Mouse (Mus musculus): ENCODE data around the gene Snapc5. TPM values are rescaled to one million over a fixed set of nuclear protein-coding genes. Genes with fewer than 3 reads are reported as not detected.
"Not testable (repeated sequence)": the region's sequence is repeated elsewhere in the genome, so short reads cannot be mapped to it uniquely, and the experiment has no call there.

Gene Snapc5
- polyA plus RNA-seq, 1 experiment from 2014 or later = 27.2 TPM

GRCm38 (mm10) chr9:64193879-64194278, 14.8 kb downstream of the Snapc5 start:
- ATAC-seq (ENCODE audit: insufficient number of reproducible peaks, low FRiP score, low TSS enrichment, low read depth) = no peak
- 97% methylated on average over 1 of the region's 1 CpGs for WGBS
- H3K36me3 ChIP-seq (ENCODE audit: control insufficient read depth, insufficient read depth, low read length) = peaks cover 5% of the 10 kb centered on the region

DNA sequence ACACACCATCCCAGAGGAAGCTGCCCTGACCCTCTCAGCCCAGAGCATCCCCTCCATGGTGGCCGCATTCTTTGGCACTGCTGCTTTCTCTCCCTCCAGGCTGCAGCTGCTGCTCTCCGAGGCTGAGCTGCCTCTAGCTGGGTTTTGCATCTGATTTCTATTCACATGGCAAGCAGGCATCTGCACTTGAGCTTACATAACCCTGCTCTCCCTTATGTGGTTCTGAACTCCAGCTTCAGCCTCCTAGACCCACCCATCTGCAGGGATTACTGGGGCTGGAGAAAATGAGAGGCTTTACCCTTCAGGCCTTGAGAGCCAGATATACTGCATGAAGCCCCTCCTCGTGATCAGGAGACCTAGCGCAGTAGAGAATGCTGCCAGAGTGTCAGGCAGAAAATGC, 16.5 kb downstream of the Snapc5 start:
- Histone ChIP-seq H3K9me3 (ENCODE audit: control insufficient read depth, low read length) (no peaks in the 10 kb centered on the region), H3K27ac (replicated peaks; ENCODE audit: low read depth, low read length) (no peak overlapping the region), H3K27me3 (ENCODE audit: control insufficient read depth, insufficient read depth, low read length) (no peaks in the 10 kb centered on the region), H3K4me1 (ENCODE audit: control insufficient read depth, insufficient read depth, low read length) (no peaks in the 10 kb centered on the region), H3K4me3 (ENCODE audit: low read depth, low read length) (no peak overlapping the region), H3K4me2 (ENCODE audit: low read depth, severe bottlenecking) (no peak overlapping the region), H3K9ac (ENCODE audit: low read length) (no peak overlapping the region), H3K36me3 (ENCODE audit: control insufficient read depth, insufficient read depth, low read length) (peaks cover 5% of the 10 kb centered on the region)
- whole genome bisulfite sequencing = 82% methylated on average over 4 of the region's 4 CpGs
- DNase-seq (ENCODE audit: low spot score) = no peak
- no peak for ATAC-seq (ENCODE audit: insufficient number of reproducible peaks, low FRiP score, low TSS enrichment, low read depth)

More at GRCm38 (mm10) chr9:64193879-64194278, 14.8 kb downstream of the Snapc5 start:
- Histone ChIP-seq H3K27me3 (ENCODE audit: control insufficient read depth, insufficient read depth, low read length) (no peaks in the 10 kb centered on the region), H3K4me3 (ENCODE audit: low read depth, low read length) (no peak overlapping the region), H3K9me3 (ENCODE audit: control insufficient read depth, low read length) (no peaks in the 10 kb centered on the region), H3K4me1 (ENCODE audit: control insufficient read depth, insufficient read depth, low read length) (no peaks in the 10 kb centered on the region), H3K9ac (ENCODE audit: low read length) (no peak overlapping the region), H3K4me2 (ENCODE audit: low read depth, severe bottlenecking) (no peak overlapping the region), H3K27ac (replicated peaks; ENCODE audit: low read depth, low read length) (no peak overlapping the region)
- DNase-seq (ENCODE audit: low spot score) = no peak

DNA sequence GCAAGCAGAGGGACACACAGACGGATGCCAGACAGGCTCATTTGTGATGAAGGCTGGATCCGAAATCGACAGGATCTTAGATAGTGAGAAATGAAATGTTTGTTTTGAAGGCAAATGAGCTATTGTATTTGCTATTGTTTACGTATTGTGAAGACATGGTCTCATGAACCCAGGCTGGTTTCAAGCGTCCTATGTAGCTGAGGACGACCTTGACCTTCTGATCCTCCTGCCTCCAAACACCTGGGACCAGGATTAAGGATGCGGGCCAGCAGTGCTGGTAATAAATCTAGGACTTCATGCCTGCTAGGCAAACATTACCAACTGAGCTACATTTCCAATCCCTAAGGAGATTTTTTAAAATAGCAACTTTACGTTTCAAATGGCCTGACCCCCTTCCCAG, 18.4 kb downstream of the Snapc5 start:
- Histone ChIP-seq H3K9ac (ENCODE audit: low read length) (no peak overlapping the region), H3K4me1 (ENCODE audit: control insufficient read depth, insufficient read depth, low read length) (no peaks in the 10 kb centered on the region), H3K9me3 (ENCODE audit: control insufficient read depth, low read length) (no peaks in the 10 kb centered on the region), H3K27ac (replicated peaks; ENCODE audit: low read depth, low read length) (no peak overlapping the region), H3K36me3 (ENCODE audit: control insufficient read depth, insufficient read depth, low read length) (no peaks in the 10 kb centered on the region; the same call in 1 of the 2 replicates), H3K4me2 (ENCODE audit: low read depth, severe bottlenecking) (no peak overlapping the region), H3K27me3 (ENCODE audit: control insufficient read depth, insufficient read depth, low read length) (no peaks in the 10 kb centered on the region), H3K4me3 (ENCODE audit: low read depth, low read length) (no peak overlapping the region)
- no peak for DNase-seq (ENCODE audit: low spot score)
- ATAC-seq (ENCODE audit: insufficient number of reproducible peaks, low FRiP score, low TSS enrichment, low read depth) = no peak
- WGBS = 84% methylated on average over 8 of the region's 8 CpGs

- Histone ChIP-seq H3K36me3 (ENCODE audit: control insufficient read depth, insufficient read depth, low read length) (no peaks in the 10 kb centered on the region; the same call in 1 of the 2 replicates), H3K27me3 (ENCODE audit: control insufficient read depth, insufficient read depth, low read length) (no peaks in the 10 kb centered on the region), H3K4me1 (ENCODE audit: control insufficient read depth, insufficient read depth, low read length) (no peaks in the 10 kb centered on the region), H3K4me2 (ENCODE audit: low read depth, severe bottlenecking) (no peak overlapping the region), H3K9me3 (ENCODE audit: control insufficient read depth, low read length) (no peaks in the 10 kb centered on the region), H3K9ac (ENCODE audit: low read length) (no peak overlapping the region), H3K27ac (replicated peaks; ENCODE audit: low read depth, low read length) (no peak overlapping the region), H3K4me3 (ENCODE audit: low read depth, low read length) (no peak overlapping the region)
- ATAC-seq (ENCODE audit: insufficient number of reproducible peaks, low FRiP score, low TSS enrichment, low read depth) (no peak), DNase-seq (ENCODE audit: low spot score) (no peak)
- WGBS = 94% methylated on average over 5 of the region's 5 CpGs
Observed at GRCm38 (mm10) chr9:64198068-64198762, 19.1 kb downstream of the Snapc5 start.

DNA sequence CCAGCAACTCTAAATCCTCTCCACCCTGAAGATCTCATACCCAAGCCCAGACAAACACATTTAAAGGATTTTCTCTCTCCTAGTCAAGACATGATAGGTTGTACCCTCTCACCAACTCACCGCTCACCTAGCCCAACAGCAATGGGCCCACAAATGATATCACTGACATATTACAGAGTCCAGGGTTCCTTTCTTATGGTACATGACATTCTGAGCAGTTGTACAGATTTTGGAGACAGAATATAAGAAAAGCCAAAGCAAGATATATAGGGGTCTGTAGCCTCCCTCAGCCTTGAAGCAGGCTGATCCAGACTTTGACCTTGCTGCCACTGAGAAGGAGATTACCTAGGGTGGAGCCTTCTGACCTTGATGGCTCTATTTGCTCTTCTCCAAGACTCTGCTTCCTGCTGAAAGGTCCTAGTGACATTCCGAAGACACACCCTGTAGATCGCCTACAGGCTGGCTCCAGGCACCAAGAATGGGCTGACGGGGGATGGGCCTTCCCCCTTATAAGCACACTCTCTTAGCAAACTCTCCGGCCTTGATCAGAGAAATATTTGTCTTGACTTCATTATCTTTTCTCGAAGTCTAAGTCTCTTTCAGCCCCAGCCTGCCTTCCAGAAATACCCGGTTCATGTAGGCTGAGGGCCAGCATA, 19.8 kb downstream of the Snapc5 start:
- H3K4me3 ChIP-seq (ENCODE audit: low read depth, low read length); H3K36me3 ChIP-seq (ENCODE audit: control insufficient read depth, insufficient read depth, low read length); H3K9ac ChIP-seq (ENCODE audit: low read length); H3K27me3 ChIP-seq (ENCODE audit: control insufficient read depth, insufficient read depth, low read length); ATAC-seq (ENCODE audit: insufficient number of reproducible peaks, low FRiP score, low TSS enrichment, low read depth); H3K4me1 ChIP-seq (ENCODE audit: control insufficient read depth, insufficient read depth, low read length); DNase-seq (ENCODE audit: low spot score); H3K27ac ChIP-seq (replicated peaks; ENCODE audit: low read depth, low read length); H3K9me3 ChIP-seq (ENCODE audit: control insufficient read depth, low read length); H3K4me2 ChIP-seq (ENCODE audit: low read depth, severe bottlenecking): not testable (repeated sequence)
- 91% methylated on average over 7 of the region's 7 CpGs for WGBS

DNA sequence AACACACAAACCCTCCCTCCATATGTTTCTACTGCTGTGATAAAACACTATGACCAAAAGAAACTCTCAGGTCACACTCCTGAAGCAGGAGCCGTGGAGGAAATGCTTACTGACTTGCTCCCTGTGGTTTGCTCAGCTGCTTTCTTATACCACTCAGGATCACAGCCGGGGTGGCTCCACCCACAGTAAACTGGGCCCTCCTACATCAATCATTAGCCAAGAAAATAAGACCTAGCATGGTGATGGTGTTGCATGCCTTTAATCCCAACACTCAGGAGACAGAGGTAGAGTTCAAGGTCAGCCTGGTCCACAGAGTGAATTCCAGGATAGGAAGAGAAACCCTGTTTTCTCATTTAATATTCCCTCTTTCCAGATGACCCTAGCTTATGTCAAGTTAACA, 20.8 kb downstream of the Snapc5 start:
- Histone ChIP-seq H3K27me3 (ENCODE audit: control insufficient read depth, insufficient read depth, low read length) (no peaks in the 10 kb centered on the region), H3K9ac (ENCODE audit: low read length) (no peak overlapping the region), H3K4me2 (ENCODE audit: low read depth, severe bottlenecking) (no peak overlapping the region), H3K9me3 (ENCODE audit: control insufficient read depth, low read length) (no peaks in the 10 kb centered on the region), H3K27ac (replicated peaks; ENCODE audit: low read depth, low read length) (no peak overlapping the region), H3K4me3 (ENCODE audit: low read depth, low read length) (no peak overlapping the region), H3K36me3 (ENCODE audit: control insufficient read depth, insufficient read depth, low read length) (no peaks in the 10 kb centered on the region; the same call in 1 of the 2 replicates), H3K4me1 (ENCODE audit: control insufficient read depth, insufficient read depth, low read length) (no peaks in the 10 kb centered on the region)
- ATAC-seq (ENCODE audit: insufficient number of reproducible peaks, low FRiP score, low TSS enrichment, low read depth) = no peak
- no peak for DNase-seq (ENCODE audit: low spot score)
- WGBS = 71% methylated on average over 2 of the region's 2 CpGs

DNA sequence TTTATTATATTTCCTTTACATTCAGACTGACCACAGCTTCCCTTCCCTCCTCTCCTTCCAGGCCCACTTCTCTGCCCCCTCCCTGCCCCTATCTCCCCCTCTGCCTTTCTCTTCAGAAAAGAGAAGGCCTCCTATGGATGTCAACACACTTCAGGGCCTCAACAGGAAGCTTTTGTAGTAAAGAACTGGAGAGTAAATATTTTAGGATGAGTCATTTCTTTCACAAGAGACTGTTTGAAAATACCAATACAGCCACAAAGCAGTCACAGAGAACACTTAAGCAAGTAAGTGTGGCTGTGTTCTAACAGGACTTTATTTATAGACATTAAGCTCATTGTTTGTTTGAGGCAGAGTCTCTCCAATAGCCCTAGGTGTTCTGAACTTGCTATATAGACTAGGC, 23.3 kb downstream of the Snapc5 start:
- no peak overlapping the region for H3K27ac ChIP-seq (replicated peaks; ENCODE audit: low read depth, low read length)
- no peaks in the 10 kb centered on the region for H3K36me3 ChIP-seq (ENCODE audit: control insufficient read depth, insufficient read depth, low read length)
- DNase-seq (ENCODE audit: low spot score) = no peak
- no peaks in the 10 kb centered on the region for H3K27me3 ChIP-seq (ENCODE audit: control insufficient read depth, insufficient read depth, low read length)
- H3K4me3 ChIP-seq (ENCODE audit: low read depth, low read length) = no peak overlapping the region
- H3K4me2 ChIP-seq (ENCODE audit: low read depth, severe bottlenecking) = no peak overlapping the region
- no peaks in the 10 kb centered on the region for H3K4me1 ChIP-seq (ENCODE audit: control insufficient read depth, insufficient read depth, low read length)
- H3K9ac ChIP-seq (ENCODE audit: low read length) = no peak overlapping the region
- H3K9me3 ChIP-seq (ENCODE audit: control insufficient read depth, low read length) = no peaks in the 10 kb centered on the region
- ATAC-seq (ENCODE audit: insufficient number of reproducible peaks, low FRiP score, low TSS enrichment, low read depth) = no peak

- Histone ChIP-seq H3K4me2 (ENCODE audit: low read depth, severe bottlenecking) (no peak overlapping the region), H3K9me3 (ENCODE audit: control insufficient read depth, low read length) (no peaks in the 10 kb centered on the region), H3K4me3 (ENCODE audit: low read depth, low read length) (no peak overlapping the region), H3K36me3 (ENCODE audit: control insufficient read depth, insufficient read depth, low read length) (no peaks in the 10 kb centered on the region), H3K27me3 (ENCODE audit: control insufficient read depth, insufficient read depth, low read length) (no peaks in the 10 kb centered on the region), H3K9ac (ENCODE audit: low read length) (no peak overlapping the region), H3K27ac (replicated peaks; ENCODE audit: low read depth, low read length) (no peak overlapping the region), H3K4me1 (ENCODE audit: control insufficient read depth, insufficient read depth, low read length) (no peaks in the 10 kb centered on the region)
- no peak for DNase-seq (ENCODE audit: low spot score)
- no peak for ATAC-seq (ENCODE audit: insufficient number of reproducible peaks, low FRiP score, low TSS enrichment, low read depth)
Observed at GRCm38 (mm10) chr9:64202866-64203265, 23.8 kb downstream of the Snapc5 start.
